Mouse (Mus musculus) heart, postnatal 25 days (tissue): Measurements from ENCODE around the gene Gprin2. TPM values are rescaled to one million over a fixed set of nuclear protein-coding genes. Genes with fewer than 3 reads are reported as not detected.

ENCODE experiments used
- DNase-seq: peaks from one replicate; pipeline ENCODE4 v3.0.0; 2022; ENCODE audit warnings: low spot score
- intact Hi-C: fragments of 180-260 bp; cut with DNase I; formaldehyde crosslinking; loops from one replicate; pipeline ENCODE4 v1.15.1; 2025
- total RNA-seq, 2 experiments: library from RNA; stranded (reverse); gene quantifications; 2 replicates each; pipeline ENCODE4 v1.2.3; 2021

Gene Gprin2
- total RNA-seq, 2 experiments from 2014 or later: 0.08 to 0.28 TPM

DNA sequence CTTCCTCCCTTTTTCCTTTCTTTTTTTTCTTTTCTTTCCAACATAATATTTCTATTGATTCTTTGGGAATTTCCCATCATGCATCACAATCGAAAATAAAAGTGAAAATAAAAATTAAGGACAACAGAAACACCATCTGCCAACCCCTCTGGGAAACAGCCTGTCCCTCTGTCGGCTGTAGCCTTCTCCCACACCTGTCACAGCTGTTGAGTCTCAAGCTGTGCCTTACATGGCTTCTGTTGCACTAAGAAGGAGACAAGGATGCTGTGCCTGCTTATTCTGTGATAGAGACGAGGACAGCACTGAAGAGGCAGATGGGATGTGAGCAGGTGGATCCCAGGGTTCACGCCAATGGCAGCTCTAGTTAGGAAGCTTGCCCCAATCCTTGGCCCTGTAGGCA lies 7.6 kb upstream of the Gprin2 start:
- intact Hi-C loops: loop anchor here (5.0 kb wide), 1 partner anchor 252 kb away; no protein-coding TSS in a partner anchor
- DNase-seq: no peak

GRCm38 (mm10) chr14:34208651-34209050 lies 7.2 kb upstream of the Gprin2 start:
- intact Hi-C loops: loop anchor here (1.0 to 5.0 kb wide), 2 partner anchors 128 to 251 kb away; no protein-coding TSS in a partner anchor
- DNase-seq: no peak

DNA sequence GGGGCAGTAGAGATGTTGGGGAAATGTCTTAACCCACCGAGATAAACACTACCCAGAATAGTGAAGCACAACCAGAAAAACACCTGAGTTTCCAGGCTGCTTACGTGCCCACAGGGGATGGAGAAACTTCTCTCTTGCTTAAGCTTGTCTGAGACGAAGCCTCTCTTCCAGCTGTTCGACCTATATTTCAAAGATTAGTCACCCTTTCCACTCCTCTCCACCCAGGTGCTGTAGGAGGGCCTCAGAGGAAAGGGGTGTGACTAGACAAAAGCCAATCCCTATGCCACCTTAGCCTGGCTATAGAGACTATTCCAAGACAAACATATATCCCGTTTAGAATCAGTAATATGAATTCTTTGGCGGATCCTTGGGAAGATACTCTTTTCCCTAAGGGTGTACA lies 6.5 kb upstream of the Gprin2 start:
- intact Hi-C loops: loop anchor here (1.0 to 5.0 kb wide), 2 partner anchors 128 to 251 kb away; no protein-coding TSS in a partner anchor
- DNase-seq: no peak

GRCm38 (mm10) chr14:34200738-34201230 lies 669 bp downstream of the Gprin2 start:
- intact Hi-C loops: no loop called here
- no peak for DNase-seq

GRCm38 (mm10) chr14:34196706-34197105 lies 4.7 kb downstream of the Gprin2 start:
- intact Hi-C loops: no loop called here
- DNase-seq: no peak

DNA sequence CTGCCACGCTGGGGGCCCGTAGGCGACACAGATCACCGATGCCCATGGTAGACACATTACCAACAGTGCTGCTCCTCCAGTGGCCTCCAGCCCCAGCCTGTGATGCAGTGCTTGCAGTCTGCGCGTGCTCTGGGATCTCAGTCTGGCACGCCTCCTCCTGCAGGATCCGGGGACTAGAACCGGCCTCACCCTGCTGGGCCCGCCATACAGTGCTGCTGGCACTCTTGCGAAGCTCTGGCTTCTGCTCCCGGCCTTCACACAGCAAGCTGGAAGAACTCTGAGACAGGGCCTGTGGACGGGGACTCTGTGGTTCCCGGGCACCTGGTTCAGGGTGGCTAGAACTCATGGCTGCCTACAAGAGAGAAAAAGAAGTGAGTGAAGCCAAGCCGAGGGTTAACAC lies 6.0 kb downstream of the Gprin2 start:
- intact Hi-C loops: no loop called here

GRCm38 (mm10) chr14:34193879-34194278 lies 7.6 kb downstream of the Gprin2 start:
- no peak for DNase-seq
- intact Hi-C loops: no loop called here

More for the DNA sequence above, 6.0 kb downstream of the Gprin2 start:
- no peak for DNase-seq

- intact Hi-C loops: no loop called here
- DNase-seq: no peak
These were observed 11.1 kb downstream of the Gprin2 start for GRCm38 (mm10) chr14:34190361-34190760.

GRCm38 (mm10) chr14:34188629-34189028 lies 12.8 kb downstream of the Gprin2 start:
- intact Hi-C loops: no loop called here

DNA sequence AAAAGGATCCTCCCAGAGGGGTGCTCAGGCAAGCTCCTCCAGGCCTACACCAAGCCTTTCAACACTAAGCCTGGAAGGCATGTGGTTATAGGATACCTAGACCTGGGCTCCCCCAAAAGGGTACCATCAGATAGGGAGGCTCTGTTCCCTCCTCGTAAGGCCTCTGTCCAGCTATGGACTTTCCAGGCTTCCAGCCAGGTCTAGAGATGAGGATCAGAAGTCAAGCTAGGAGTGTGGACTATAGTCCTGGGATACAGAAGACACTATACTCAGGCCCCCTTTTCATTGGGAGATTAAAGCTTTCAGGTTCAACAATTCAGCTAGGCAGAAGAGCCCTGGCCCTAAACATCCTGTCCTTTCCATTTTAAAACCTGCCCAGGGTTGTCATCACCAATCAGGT lies 18.4 kb downstream of the Gprin2 start:
- DNase-seq: no peak

More at GRCm38 (mm10) chr14:34188629-34189028, 12.8 kb downstream of the Gprin2 start:
- no peak for DNase-seq

DNA sequence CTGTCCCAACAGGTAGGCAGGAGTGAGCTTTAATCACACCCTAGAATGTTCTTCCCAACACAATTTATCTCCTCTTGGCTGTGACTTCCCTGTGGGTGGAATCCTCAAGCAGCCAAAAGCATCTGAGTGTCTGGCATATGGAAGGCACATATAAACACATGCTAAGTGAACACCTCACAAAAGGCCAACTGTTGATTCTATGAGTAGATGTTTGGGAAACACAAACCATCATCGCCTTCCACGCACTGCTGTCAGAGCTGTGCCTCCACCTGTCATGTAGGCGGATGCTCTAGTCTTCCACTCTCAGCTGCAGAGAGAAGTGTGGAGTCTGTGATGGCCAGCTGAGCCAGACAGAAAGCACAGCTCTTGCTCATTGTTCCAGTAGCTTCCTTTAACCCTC lies 22.1 kb downstream of the Gprin2 start:
- intact Hi-C loops: no loop called here
- no peak for DNase-seq

More for the DNA sequence above, 18.4 kb downstream of the Gprin2 start:
- intact Hi-C loops: no loop called here

DNA sequence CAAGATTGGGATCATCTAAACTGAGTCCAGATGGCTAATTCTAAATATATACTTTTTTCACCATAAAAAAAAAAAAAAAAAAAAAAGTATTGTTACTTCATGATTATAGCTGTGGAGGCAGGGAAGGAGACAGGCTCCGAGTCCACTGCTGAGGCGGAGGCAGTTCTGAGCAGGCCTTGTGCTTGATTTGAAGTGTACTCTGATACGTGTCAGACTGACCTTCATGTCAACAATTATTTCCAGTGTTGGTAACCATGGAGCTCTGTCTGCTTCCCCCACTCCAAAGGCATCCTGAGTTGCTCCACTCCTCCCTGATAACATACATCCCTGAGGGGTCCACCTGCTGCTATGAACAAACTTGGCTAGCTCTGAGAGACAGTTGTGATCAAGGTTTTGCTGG lies 30.3 kb downstream of the Gprin2 start:
- no peak for DNase-seq
- intact Hi-C loops: no loop called here

GRCm38 (mm10) chr14:34155752-34156151 lies 45.7 kb downstream of the Gprin2 start:
- intact Hi-C loops: no loop called here
- DNase-seq: no peak

DNA sequence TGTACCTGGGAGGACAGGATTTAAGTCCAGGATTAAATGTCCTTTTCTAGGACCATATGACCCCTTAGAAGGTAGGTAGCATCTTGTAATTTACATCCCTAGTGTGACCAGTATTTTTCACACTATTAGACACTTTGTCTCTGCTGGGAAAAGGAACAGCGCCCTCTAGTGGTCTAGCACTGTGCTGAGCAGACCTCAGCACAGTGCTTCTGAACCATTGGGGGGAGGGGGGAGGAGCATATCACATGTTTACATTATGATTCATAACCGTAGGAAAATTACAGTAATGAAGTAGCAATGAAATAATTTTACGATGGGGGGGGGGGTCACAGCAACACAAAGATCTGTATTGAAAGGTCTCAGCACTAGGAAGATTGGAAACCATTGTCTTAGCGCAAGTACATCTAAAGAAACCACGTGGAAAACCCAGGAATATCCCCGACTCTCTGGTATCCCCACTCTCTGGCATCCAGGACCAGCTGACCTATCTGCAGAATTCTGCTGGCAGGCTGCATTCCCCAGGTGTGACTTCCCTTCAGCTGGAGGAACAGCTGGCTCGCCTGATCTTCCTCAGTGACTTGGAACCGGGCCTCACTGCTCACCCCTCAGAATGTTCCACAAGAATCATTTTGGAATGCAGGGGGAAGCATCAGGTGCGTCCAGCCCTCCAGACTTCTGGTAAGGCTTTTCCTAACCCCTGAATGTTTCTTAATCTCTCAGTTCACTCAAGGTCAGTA lies 46.7 kb downstream of the Gprin2 start:
- intact Hi-C loops: loop anchor here (1.0 to 5.0 kb wide), 2 partner anchors 47 to 74 kb away; no protein-coding TSS in a partner anchor
- no peak for DNase-seq

- peak; percentile 40 for DNase-seq
- intact Hi-C loops: loop anchor here (5.0 kb wide), 1 partner anchor 45 kb away; no protein-coding TSS in a partner anchor
These were observed 49.1 kb downstream of the Gprin2 start, which contains the start of gene Npy4r for GRCm38 (mm10) chr14:34152342-34152741. Gene Npy4r, minus strand, starts transcription at chr14:34152489.

GRCm38 (mm10) chr14:34142915-34143314 lies 58.5 kb downstream of the Gprin2 start:
- DNase-seq: no peak
- intact Hi-C loops: no loop called here

DNA sequence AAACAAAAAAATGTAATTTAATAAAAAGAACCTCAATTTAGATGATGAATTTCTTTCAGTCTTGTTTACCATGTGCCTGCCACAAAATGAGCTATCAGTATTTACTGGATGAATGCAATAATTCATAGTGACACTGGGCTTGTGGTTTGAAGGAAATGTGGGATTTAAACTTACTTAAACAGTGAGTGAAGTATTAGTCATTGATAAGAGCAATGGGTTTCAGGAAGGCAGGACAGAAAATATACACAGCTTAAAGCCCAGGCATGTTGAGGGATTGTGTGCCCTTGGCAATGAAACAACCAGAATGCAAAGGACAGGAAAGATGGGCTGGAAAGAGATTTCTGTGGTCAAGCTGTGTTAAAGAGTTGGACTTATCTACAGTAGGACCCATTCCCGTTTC lies 59.1 kb downstream of the Gprin2 start:
- no peak for DNase-seq
- intact Hi-C loops: no loop called here

GRCm38 (mm10) chr14:34139671-34140664 lies 61.5 kb downstream of the Gprin2 start:
- no peak for DNase-seq

More at GRCm38 (mm10) chr14:34139671-34140664, 61.5 kb downstream of the Gprin2 start:
- intact Hi-C loops: no loop called here
